Mouse (Mus musculus) myocyte (in vitro differentiated cells): ENCODE measurements around the gene Camk2b.

ENCODE experiments used
- CEBPB ChIP-seq: IDR thresholded peaks from 2 replicates; pipeline ENCODE4 v1.6.1; 2011; ENCODE audit warnings: mild to moderate bottlenecking, moderate library complexity; ENCODE audit not compliant: poor library complexity, insufficient read depth, severe bottlenecking
- E2F4 ChIP-seq: IDR thresholded peaks from one replicate; pipeline ENCODE4 v1.6.1; 2011; ENCODE audit warnings: mild to moderate bottlenecking, control low read depth, moderate library complexity; ENCODE audit not compliant: insufficient read depth
- MAX ChIP-seq: IDR thresholded peaks from one replicate; pipeline ENCODE4 v1.6.1; 2011; ENCODE audit warnings: low read depth, mild to moderate bottlenecking, control low read depth
- MYOD1 ChIP-seq, 3 experiments: IDR thresholded peaks; one replicate each; pipeline ENCODE4 v1.6.1; 2011; ENCODE audit warnings: control low read depth in 2 of 3, low read depth in 2 of 3, mild to moderate bottlenecking in 2 of 3, moderate library complexity in 1 of 3; ENCODE audit not compliant: insufficient read length in 2 of 3, control insufficient read depth in 1 of 3
- MYOG ChIP-seq, 3 experiments: IDR thresholded peaks; one replicate each; pipeline ENCODE4 v1.6.1; 2011; ENCODE audit warnings: control low read depth in 2 of 3, low read depth in 2 of 3, mild to moderate bottlenecking in 2 of 3; ENCODE audit not compliant: insufficient read length in 2 of 3, control insufficient read depth in 1 of 3, insufficient read depth in 1 of 3
- POLR2A ChIP-seq: IDR thresholded peaks from one replicate; pipeline ENCODE4 v1.6.1; 2011; ENCODE audit warnings: low read depth, mild to moderate bottlenecking, control low read depth, moderate library complexity; ENCODE audit not compliant: insufficient read length
- POLR2AphosphoS2 ChIP-seq: IDR thresholded peaks from one replicate; pipeline ENCODE4 v1.6.1; 2011; ENCODE audit warnings: low read depth, control low read depth; ENCODE audit not compliant: insufficient read length
- REST ChIP-seq: IDR thresholded peaks from one replicate; pipeline ENCODE4 v1.6.1; 2011; ENCODE audit warnings: mild to moderate bottlenecking, control low read depth, moderate library complexity; ENCODE audit not compliant: insufficient read depth, insufficient read length
- USF1 ChIP-seq: IDR thresholded peaks from one replicate; pipeline ENCODE4 v1.6.1; 2011; ENCODE audit warnings: low read depth, mild to moderate bottlenecking, control low read depth, moderate library complexity

DNA sequence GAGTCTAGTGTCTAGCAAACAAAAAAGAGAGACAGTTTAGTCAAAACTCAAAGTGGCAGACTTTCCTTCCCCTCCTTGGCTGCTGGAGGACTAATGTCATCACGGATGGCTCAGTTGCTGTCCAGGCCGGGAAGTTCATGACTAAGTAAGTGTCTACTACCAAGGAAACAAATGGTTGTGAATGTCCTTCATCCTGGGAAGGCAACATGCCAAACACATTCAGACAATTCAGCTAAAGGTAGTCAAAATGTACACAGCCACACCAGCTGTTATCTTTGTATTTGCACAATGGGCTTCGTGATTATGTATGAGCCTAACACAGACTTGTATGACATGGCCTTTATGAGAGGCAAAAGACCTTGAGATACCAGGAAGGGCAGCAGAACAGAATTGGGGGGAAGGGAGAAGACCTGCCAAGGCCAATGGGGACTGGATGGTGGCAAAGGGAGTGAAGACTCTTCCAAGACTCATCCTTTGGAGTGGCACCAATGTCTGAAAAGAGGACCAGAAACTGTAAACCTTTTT, 139.4 kb downstream of the Camk2b start:
- TF ChIP-seq POLR2A (no peak), MYOG (IDR thresholded peaks at IDR 0.05; ENCODE audit: control insufficient read depth in 1 of 3, insufficient read depth in 1 of 3, insufficient read length in 2 of 3, low read depth in 2 of 3) (no peak), USF1 (no peak), MAX (no peak), CEBPB (no peak), MYOD1 (IDR thresholded peaks at IDR 0.05; ENCODE audit: control insufficient read depth in 1 of 3, insufficient read length in 2 of 3, low read depth in 2 of 3) (no peak), E2F4 (no peak), REST (no peak), POLR2AphosphoS2 (no peak)
